Comparison of ENCODE assay signal across 19 mouse cellular contexts in genomic region chr10:39402487-39402886, GRCm38 (mm10). TPM values are rescaled to one million over a fixed set of nuclear protein-coding genes. Genes with fewer than 3 reads are reported as not detected.
DNase-seq lines count a peak whose midpoint lies in the region; ATAC-seq lines count a peak whose summit lies in the region.
"Had no signal": no experiment of that assay in that cellular context is flagged by ENCODE, and none has a peak within 500 bp of the region (broad histone marks: within the 10 kb centered on the region; RNA-seq: fewer than 3 reads in every experiment).

No protein-coding gene starts in this region.

- WGBS in hindbrain, embryonic 10.5 days: 92% methylated on average over 6 of the region's 6 CpGs

- peak; percentile 82 for ATAC-seq in activated CD4-positive, CD25-positive, alpha-beta regulatory T cell, adult 4 months
- ATAC-seq in monocyte, adult 5-6 weeks (replicated peaks; ENCODE audit: insufficient number of reproducible peaks, low FRiP score, low TSS enrichment, poor library complexity, severe bottlenecking): peak; percentile 70
- ATAC-seq: forebrain, embryonic 15.5 days had no signal

- H3K9me3 ChIP-seq in hindbrain, embryonic 10.5 days: no peaks in the 10 kb centered on the region
- H3K9me3 ChIP-seq: forebrain, embryonic 15.5 days; hindbrain, embryonic 12.5 days; limb, embryonic 10.5 days; liver, embryonic 15.5 days; midbrain, embryonic 10.5 days had no signal

- DNase-seq in heart, adult 11 months: peak; percentile 88
- no peak for DNase-seq in heart, postnatal 4 days
- DNase-seq in lung, postnatal 25 days (ENCODE audit: low spot score): peak; percentile 45
- no peak for DNase-seq in lung, postnatal 36 days
- no peak for DNase-seq in heart, postnatal 36 days
- DNase-seq in hindbrain, embryonic 10.5 days (ENCODE audit: low spot score): no peak
- DNase-seq: cerebellum, adult 11 months; kidney, adult 11 months; right cerebral cortex, postnatal 25 days had no signal

- H3K4me3 ChIP-seq in hindbrain, embryonic 10.5 days: no peak overlapping the region
- H3K4me3 ChIP-seq: forebrain, embryonic 15.5 days; heart, embryonic 12.5 days; hindbrain, embryonic 12.5 days; limb, embryonic 10.5 days; liver, embryonic 15.5 days; midbrain, embryonic 10.5 days had no signal

- intact Hi-C loops in heart, postnatal 36 days (cut with DNase I): no loop called here

- no peak overlapping the region for H3K27ac ChIP-seq in hindbrain, embryonic 10.5 days
- H3K27ac ChIP-seq: forebrain, embryonic 15.5 days; hindbrain, embryonic 12.5 days; limb, embryonic 10.5 days; liver, embryonic 15.5 days; midbrain, embryonic 10.5 days; stomach, postnatal 0 days had no signal

- no peaks in the 10 kb centered on the region for H3K27me3 ChIP-seq in hindbrain, embryonic 10.5 days (ENCODE audit: insufficient read depth, poor library complexity, severe bottlenecking)
- H3K27me3 ChIP-seq: forebrain, embryonic 15.5 days; heart, embryonic 12.5 days; hindbrain, embryonic 12.5 days; liver, embryonic 15.5 days had no signal

- H3K4me1 ChIP-seq in hindbrain, embryonic 10.5 days (replicated peaks): peaks cover 16% of the 10 kb centered on the region

- H3K36me3 ChIP-seq in hindbrain, embryonic 10.5 days: peaks cover 50% of the 10 kb centered on the region
- H3K36me3 ChIP-seq: liver, embryonic 15.5 days had no signal

RNA-seq across cellular contexts. Expression of gene Fyn, which starts 33.8 kb away (rescaled TPM):
- total RNA-seq in heart, postnatal 4 days (2021): 10 to 100 TPM; 51.2 to 53.0 TPM
- 100 to 1,000 TPM in 1 of 2 experiments, 10 to 100 TPM in 1; 78.3 to 103 TPM for polyA plus RNA-seq in activated CD4-positive, CD25-positive, alpha-beta regulatory T cell, adult 4 months (2017; shearing (Covaris generic))
- 231 to 385 TPM (median 255 TPM) in 3 replicates for total RNA-seq in monocyte, adult 5-6 weeks (2017)
- 10 to 100 TPM; 32.1 to 35.1 TPM for total RNA-seq in heart, postnatal 36 days (2021)
- 30.6 and 34.1 TPM in 2 replicates for polyA plus RNA-seq in hindbrain, embryonic 10.5 days (2016; fragmentation: Nextera tagmentation; extraction: Ambion mirVana)
- total RNA-seq: MEL had no signal

Comparison
In these comparisons a context has a peak if more than half of its experiments do, and no peak if none do; other contexts are left out.
1. DNase-seq: peak in heart, adult 11 months (single experiment) and lung, postnatal 25 days (single experiment); none in heart, postnatal 4 days (single experiment), lung, postnatal 36 days (single experiment), heart, postnatal 36 days (0 of 2) and hindbrain, embryonic 10.5 days (single experiment).